Mouse (Mus musculus) olfactory bulb, adult 2 months (tissue): ENCODE results near the gene Jam2.

ENCODE experiments used
- CTCF ChIP-seq: fragments of 200-500 bp; IDR thresholded peaks from 2 replicates; pipeline ENCODE4 v1.5.1; 2012; ENCODE audit warnings: low read depth, mild to moderate bottlenecking, low read length, moderate library complexity; ENCODE audit not compliant: insufficient read depth
- POLR2A ChIP-seq: fragments of 200-500 bp; IDR thresholded peaks from 2 replicates; pipeline ENCODE4 v1.6.1; 2012; ENCODE audit warnings: mild to moderate bottlenecking, low read depth, low read length, moderate library complexity; ENCODE audit not compliant: insufficient read depth

DNA sequence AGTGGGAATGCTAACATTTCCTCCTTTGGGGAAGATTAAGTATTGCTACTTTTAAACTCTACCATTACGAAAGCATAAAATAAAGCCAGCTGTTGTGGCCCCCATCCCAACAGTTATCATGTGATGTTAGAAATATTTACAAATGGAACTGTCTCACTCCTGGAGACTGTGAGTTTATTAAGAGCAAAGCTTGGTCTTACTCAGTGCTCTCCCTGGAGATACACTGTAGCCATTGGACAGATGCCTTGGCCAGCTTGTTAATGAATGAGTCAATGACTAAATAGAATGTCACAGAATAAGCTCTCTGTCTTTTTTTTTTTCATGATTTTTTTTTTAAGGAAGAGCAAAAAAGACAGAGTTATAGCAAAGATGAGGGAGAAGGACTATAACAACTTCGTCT lies 2.5 kb upstream of the Jam2 start:
- TF ChIP-seq POLR2A (no peak), CTCF (no peak)
